Mouse (Mus musculus): ENCODE measurements at regions not wholly inside any gene's neighbourhood (a gene's known extent, or its start where the extent isn't known, plus 50 kb on each side); places are given as distances from the start of the nearest gene placed in this dataset.

GRCm38 (mm10) chr4:54460596-54460995, 484.3 kb upstream of the Zfp462 start:
- no peak for DNase-seq

GRCm38 (mm10) chr4:54469176-54469575, 475.7 kb upstream of the Zfp462 start:
- DNase-seq, result no peak

- peak; percentile 7 for DNase-seq
These were observed 474.5 kb upstream of the Zfp462 start for GRCm38 (mm10) chr4:54470022-54471008.

- no peak for DNase-seq
These were observed 473.8 kb upstream of the Zfp462 start for GRCm38 (mm10) chr4:54471009-54471408.

GRCm38 (mm10) chr4:54481766-54482165, 463.1 kb upstream of the Zfp462 start:
- no peak for DNase-seq

- no peak for DNase-seq
These were observed 451.8 kb upstream of the Zfp462 start for GRCm38 (mm10) chr4:54493074-54493473.

- no peak for DNase-seq
These were observed 447.4 kb upstream of the Zfp462 start for GRCm38 (mm10) chr4:54497312-54497994.

DNA sequence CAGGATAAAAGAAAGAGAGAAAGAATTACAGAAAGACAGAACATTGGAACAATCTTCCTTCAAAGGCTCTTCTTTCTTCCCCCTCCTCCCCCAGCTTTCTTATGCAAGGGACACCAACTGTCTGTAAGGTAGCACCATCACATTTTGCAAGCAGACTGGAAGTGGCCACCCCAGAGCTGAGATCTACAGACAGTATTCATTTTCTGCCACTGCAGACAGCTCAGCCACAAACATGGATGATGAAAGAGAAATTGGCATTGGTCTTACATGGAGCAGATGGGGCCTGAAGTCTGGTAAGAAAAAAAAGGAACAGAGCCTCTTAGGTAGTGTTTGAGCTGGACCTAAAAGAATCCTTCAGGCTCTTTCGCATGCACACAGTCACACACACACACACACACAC, 428.9 kb upstream of the Zfp462 start:
- no peak for DNase-seq

- no peak for DNase-seq
These were observed 421.6 kb upstream of the Zfp462 start for GRCm38 (mm10) chr4:54523283-54523682.

DNA sequence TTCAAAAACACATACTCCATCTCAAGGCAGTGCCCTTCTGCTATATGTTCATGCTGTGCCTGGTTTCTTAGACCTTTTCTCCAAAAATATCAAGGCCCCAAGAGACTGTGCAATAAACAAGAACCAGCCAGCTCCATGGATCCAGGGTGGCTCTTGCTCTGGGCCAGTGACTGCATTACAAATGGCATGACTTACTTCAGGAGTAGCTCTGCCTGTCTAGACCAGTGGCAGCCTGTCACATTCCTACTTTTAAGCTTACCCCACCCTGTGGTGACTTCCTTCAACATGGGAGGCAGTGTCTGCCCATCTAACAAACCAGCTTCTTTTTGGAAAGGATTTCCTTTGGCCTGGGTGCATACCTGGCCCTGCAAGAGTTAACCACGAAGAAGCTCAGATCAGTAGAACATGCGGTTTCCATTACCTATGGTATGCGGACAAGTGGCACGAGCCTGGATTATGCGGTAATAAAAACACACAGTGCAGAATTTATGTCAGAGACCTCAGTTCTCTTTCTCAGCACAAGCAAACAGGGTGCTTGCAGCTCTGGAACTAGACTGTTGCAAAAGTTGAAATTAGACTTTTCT, 418.8 kb upstream of the Zfp462 start:
- no peak for DNase-seq

- no peak for DNase-seq
These were observed 417.2 kb upstream of the Zfp462 start for GRCm38 (mm10) chr4:54527660-54528059.

DNA sequence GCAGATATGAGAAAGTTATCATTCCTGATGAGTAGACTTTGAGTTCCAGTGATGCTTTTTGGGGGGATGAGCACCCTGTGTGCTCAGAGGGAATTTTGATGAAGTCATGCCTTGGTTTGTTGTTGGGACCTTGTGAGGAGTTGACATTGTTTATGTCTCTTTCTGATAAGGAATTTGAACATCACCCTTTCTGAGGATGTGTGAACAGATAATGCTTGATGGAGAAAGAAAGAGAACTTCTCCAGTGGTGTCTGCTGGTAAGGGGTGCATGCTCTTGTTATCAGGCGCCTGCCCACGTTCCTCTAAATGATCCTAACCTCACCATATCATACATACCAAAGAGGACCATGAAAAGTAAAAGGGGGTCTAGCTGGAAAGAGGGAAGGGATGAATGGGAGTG, 413.1 kb upstream of the Zfp462 start:
- DNase-seq, result no peak

GRCm38 (mm10) chr4:54533846-54534245, 411.0 kb upstream of the Zfp462 start:
- no peak for DNase-seq

DNA sequence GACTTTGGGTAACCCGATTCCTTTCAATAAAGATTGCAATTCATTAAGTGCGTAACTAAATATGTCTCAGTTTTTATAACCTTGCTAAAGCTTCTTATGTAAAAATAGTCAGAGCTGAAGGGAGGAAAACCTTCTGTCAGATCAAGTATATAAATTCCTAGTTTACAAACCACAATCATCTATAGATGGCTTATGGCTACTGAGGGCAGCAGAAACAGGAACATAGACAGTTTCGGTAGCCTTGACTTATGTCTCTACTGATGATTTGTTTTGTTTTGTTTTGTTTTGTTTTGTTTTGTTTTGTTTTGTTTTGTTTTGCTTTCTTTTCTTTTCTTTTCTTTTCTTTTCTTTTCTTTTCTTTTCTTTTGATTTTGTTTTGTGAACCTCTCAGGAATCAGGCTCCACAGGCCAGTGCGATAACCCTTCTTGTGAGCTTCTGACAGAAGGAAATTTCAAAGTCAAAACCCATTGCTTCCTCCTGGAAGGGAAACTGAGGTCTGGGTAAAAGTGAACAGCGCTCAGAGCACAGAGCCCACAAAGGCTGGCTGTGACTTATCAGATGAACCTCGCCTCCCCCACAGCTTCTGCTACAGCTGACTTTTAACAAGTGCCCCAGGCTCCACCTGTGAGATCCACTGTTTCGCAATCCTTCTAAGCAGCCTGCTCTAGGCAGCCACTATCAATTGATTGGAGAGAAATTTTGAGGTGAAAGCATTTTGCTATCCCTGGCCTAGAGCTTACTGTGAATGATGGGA, 391.8 kb upstream of the Zfp462 start:
- DNase-seq, result no peak

GRCm38 (mm10) chr4:54563075-54563474, 381.8 kb upstream of the Zfp462 start:
- no peak for DNase-seq

GRCm38 (mm10) chr4:54573185-54573584, 371.7 kb upstream of the Zfp462 start:
- no peak for DNase-seq

DNA sequence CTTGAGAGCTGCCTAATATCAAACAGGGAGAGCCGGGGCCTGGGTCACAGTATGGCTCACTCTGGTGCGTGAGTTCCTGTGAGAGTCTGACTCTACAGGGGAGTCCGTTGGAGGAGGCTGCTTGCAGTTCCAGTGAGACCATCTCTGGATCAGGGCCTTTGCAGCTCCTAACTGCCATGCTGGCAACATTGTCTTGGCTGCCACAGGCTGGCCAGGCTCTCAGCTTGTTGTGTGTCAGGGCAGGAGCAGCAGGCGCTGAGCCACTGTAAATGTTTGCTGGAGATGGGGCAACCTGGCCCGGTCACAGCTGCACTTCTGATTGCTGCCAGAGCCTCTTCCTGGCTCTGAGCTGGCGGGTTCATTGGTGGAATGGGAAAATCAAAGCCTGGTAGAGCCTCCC, 357.7 kb upstream of the Zfp462 start:
- DNase-seq, result peak; percentile 6

DNA sequence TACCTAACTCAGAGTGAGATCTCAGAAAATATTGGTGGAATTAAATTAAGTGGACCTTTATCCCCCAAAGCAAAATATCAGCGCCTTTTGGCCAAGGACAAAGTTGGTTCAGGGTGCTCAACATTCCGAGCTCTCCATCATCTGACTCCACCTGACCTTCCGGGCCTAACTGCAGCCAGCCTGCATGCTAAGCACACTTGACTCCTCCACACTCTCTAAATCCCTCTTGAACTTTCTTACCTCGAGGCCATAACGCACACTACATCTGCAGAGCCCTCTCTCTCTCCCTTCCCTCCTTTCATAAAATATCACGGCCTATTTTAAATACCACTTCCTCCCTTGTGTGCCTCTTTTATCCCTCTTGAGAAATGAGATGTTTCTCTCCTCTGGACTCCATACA, 356.1 kb upstream of the Zfp462 start:
- no peak for DNase-seq

DNA sequence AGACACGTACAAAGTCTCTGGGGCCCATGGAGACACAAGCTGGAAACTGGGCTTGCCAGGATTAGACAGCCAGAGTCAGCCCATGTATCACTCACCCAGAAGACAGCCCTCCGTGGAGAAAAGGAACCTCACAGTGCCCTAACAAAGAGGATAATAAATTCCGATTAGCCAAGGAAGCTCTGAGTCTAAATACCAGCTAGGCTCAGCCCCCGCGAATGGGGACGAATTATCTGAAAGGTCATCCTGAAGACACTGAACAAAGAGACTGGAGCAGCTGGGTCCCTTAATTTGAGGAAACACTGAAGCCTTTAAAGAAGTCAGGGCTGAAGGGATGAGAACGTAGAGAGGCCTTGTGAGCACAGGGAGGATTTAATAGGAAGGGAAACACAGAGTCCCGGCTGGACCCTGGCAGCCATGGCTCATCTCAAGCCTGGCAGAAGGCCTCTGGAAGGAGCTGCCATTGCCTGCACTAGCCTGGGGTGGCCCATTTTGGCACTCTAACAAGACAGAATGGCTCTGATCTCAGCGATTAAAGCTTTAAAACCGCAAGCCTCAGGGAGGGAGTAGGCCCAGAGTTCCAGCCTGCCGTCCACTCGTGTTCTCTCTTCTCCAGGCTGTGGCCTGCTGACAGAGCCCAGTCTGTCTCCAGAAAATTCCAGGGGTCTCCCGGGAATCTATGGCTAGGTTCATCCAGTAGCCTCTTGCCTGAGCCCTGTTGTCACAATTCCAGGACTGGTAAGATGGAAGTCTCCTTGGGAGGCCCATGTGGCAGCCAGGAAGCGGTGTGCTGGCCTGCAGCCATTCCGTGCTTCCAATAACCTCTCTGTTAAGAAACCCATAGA, 343.0 kb upstream of the Zfp462 start:
- DNase-seq, result peak; percentile 8

- no peak for DNase-seq
These were observed 342.2 kb upstream of the Zfp462 start for GRCm38 (mm10) chr4:54602513-54603205.

DNA sequence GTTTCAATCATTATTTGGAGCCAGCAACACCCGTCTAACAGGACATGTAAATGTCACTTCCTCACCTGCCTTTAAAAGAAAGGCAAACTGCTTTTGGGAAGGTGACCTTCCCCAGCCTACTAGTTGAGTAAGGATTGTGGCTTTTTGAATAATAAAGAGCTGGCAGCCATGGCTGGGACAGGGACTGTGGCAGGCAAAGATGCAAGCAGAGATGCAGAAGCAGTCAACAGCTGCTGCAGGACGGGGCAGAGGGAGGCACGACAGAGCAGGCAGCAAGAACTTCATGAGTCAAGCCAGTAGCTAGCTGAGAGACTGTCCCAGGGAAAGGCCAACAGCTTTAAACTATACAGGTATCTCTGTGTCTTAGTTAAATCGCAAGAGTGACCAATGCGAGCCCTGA, 334.7 kb upstream of the Zfp462 start:
- no peak for DNase-seq
